Mouse (Mus musculus): ENCODE data around the gene Zfp618. TPM values are rescaled to one million over a fixed set of nuclear protein-coding genes. Genes with fewer than 3 reads are reported as not detected.
A peak's percentile ranks its signal among the peaks of the same experiment; 100 is the strongest.

Zfp618 gene
- polyA plus RNA-seq, 1 experiment from 2014 or later, result 6.7 TPM

- 94% methylated on average over 6 of the region's 6 CpGs for WGBS
These were observed 181.9 kb downstream of the Zfp618 start for GRCm38 (mm10) chr4:63147268-63147667.

GRCm38 (mm10) chr4:63151127-63151526 lies 185.8 kb downstream of the Zfp618 start:
- TF ChIP-seq CTCF (IDR thresholded peaks at IDR 0.05; ENCODE audit: low read depth) (no peak), EP300 (optimal IDR thresholded peaks at IDR 0.05) (no peak)
- Histone ChIP-seq H3K27ac (replicated peaks) (no peak overlapping the region), H3K36me3 (ENCODE audit: control insufficient read depth, insufficient read depth, low read length) (no peaks in the 10 kb centered on the region), H3K4me2 (replicated peaks; ENCODE audit: low read depth) (no peak overlapping the region), H3K4me3 (ENCODE audit: low read depth, low read length) (no peak overlapping the region), H3K4me1 (replicated peaks; ENCODE audit: control insufficient read depth, insufficient read depth) (no peaks in the 10 kb centered on the region), H3K27me3 (ENCODE audit: control insufficient read depth, insufficient read depth, low read length) (no peaks in the 10 kb centered on the region), H3K9ac (ENCODE audit: low read length) (no peak overlapping the region), H3K9me3 (ENCODE audit: control insufficient read depth, low read length) (no peaks in the 10 kb centered on the region)
- DNase-seq (ENCODE audit: low spot score) (no peak), ATAC-seq (ENCODE audit: low FRiP score, low TSS enrichment) (no peak)
- WGBS, result 91% methylated on average over 6 of the region's 6 CpGs

More at GRCm38 (mm10) chr4:63147268-63147667, 181.9 kb downstream of the Zfp618 start:
- ATAC-seq (ENCODE audit: low FRiP score, low TSS enrichment) (no peak), DNase-seq (ENCODE audit: low spot score) (no peak)
- no peak overlapping the region for H3K4me2 ChIP-seq (replicated peaks; ENCODE audit: low read depth)
- TF ChIP-seq CTCF (IDR thresholded peaks at IDR 0.05; ENCODE audit: low read depth), result peak; percentile 37
- no peak for TF ChIP-seq EP300 (optimal IDR thresholded peaks at IDR 0.05)
- no peak overlapping the region for H3K4me3 ChIP-seq (ENCODE audit: low read depth, low read length)
- H3K27ac ChIP-seq (replicated peaks), result no peak overlapping the region
- H3K36me3 ChIP-seq (ENCODE audit: control insufficient read depth, insufficient read depth, low read length), result no peaks in the 10 kb centered on the region
- no peaks in the 10 kb centered on the region for H3K9me3 ChIP-seq (ENCODE audit: control insufficient read depth, low read length)
- no peaks in the 10 kb centered on the region for H3K4me1 ChIP-seq (replicated peaks; ENCODE audit: control insufficient read depth, insufficient read depth)
- no peaks in the 10 kb centered on the region for H3K27me3 ChIP-seq (ENCODE audit: control insufficient read depth, insufficient read depth, low read length)
- no peak overlapping the region for H3K9ac ChIP-seq (ENCODE audit: low read length)

- DNase-seq (ENCODE audit: low spot score), result no peak
- ATAC-seq (ENCODE audit: low FRiP score, low TSS enrichment), result no peak
- Histone ChIP-seq H3K9me3 (ENCODE audit: control insufficient read depth, low read length) (no peaks in the 10 kb centered on the region), H3K4me1 (replicated peaks; ENCODE audit: control insufficient read depth, insufficient read depth) (no peaks in the 10 kb centered on the region), H3K27ac (replicated peaks) (no peak overlapping the region), H3K4me2 (replicated peaks; ENCODE audit: low read depth) (no peak overlapping the region), H3K9ac (ENCODE audit: low read length) (no peak overlapping the region), H3K36me3 (ENCODE audit: control insufficient read depth, insufficient read depth, low read length) (no peaks in the 10 kb centered on the region), H3K27me3 (ENCODE audit: control insufficient read depth, insufficient read depth, low read length) (no peaks in the 10 kb centered on the region), H3K4me3 (ENCODE audit: low read depth, low read length) (no peak overlapping the region)
- WGBS, result 44% methylated on average over 4 of the region's 4 CpGs
- TF ChIP-seq CTCF (IDR thresholded peaks at IDR 0.05; ENCODE audit: low read depth), result no peak
- TF ChIP-seq EP300 (optimal IDR thresholded peaks at IDR 0.05), result no peak
These were observed 188.7 kb downstream of the Zfp618 start for GRCm38 (mm10) chr4:63154028-63154427.

GRCm38 (mm10) chr4:63154699-63155098 lies 189.3 kb downstream of the Zfp618 start, which contains the start of gene Ambp:
Gene Ambp, minus strand, starts transcription at chr4:63154799.
- Histone ChIP-seq H3K36me3 (ENCODE audit: control insufficient read depth, insufficient read depth, low read length) (no peaks in the 10 kb centered on the region), H3K9ac (ENCODE audit: low read length) (no peak within 1 kb of the TSS), H3K9me3 (ENCODE audit: control insufficient read depth, low read length) (no peaks in the 10 kb centered on the region), H3K4me1 (replicated peaks; ENCODE audit: control insufficient read depth, insufficient read depth) (no peaks in the 10 kb centered on the region), H3K4me2 (replicated peaks; ENCODE audit: low read depth) (no peak within 1 kb of the TSS), H3K27ac (replicated peaks) (no peak within 1 kb of the TSS), H3K4me3 (ENCODE audit: low read depth, low read length) (no peak within 1 kb of the TSS), H3K27me3 (ENCODE audit: control insufficient read depth, insufficient read depth, low read length) (no peaks in the 10 kb centered on the region)
- WGBS, result 64% methylated on average over 5 of the region's 5 CpGs
- ATAC-seq (ENCODE audit: low FRiP score, low TSS enrichment), result no peak
- no peak for TF ChIP-seq CTCF (IDR thresholded peaks at IDR 0.05; ENCODE audit: low read depth)
- DNase-seq (ENCODE audit: low spot score), result no peak

- Histone ChIP-seq H3K27ac (replicated peaks) (no peak overlapping the region), H3K36me3 (ENCODE audit: control insufficient read depth, insufficient read depth, low read length) (no peaks in the 10 kb centered on the region), H3K9me3 (ENCODE audit: control insufficient read depth, low read length) (no peaks in the 10 kb centered on the region), H3K27me3 (ENCODE audit: control insufficient read depth, insufficient read depth, low read length) (no peaks in the 10 kb centered on the region), H3K9ac (ENCODE audit: low read length) (no peak overlapping the region), H3K4me1 (replicated peaks; ENCODE audit: control insufficient read depth, insufficient read depth) (no peaks in the 10 kb centered on the region), H3K4me3 (ENCODE audit: low read depth, low read length) (no peak overlapping the region), H3K4me2 (replicated peaks; ENCODE audit: low read depth) (no peak overlapping the region)
- ATAC-seq (ENCODE audit: low FRiP score, low TSS enrichment) (no peak), DNase-seq (ENCODE audit: low spot score) (no peak)
- WGBS, result 37% methylated on average over 2 of the region's 2 CpGs
- no peak for TF ChIP-seq CTCF (IDR thresholded peaks at IDR 0.05; ENCODE audit: low read depth)
- no peak for TF ChIP-seq EP300 (optimal IDR thresholded peaks at IDR 0.05)
These were observed 190.2 kb downstream of the Zfp618 start for GRCm38 (mm10) chr4:63155596-63155995.

GRCm38 (mm10) chr4:63156726-63157634 lies 191.6 kb downstream of the Zfp618 start:
- Histone ChIP-seq H3K36me3 (ENCODE audit: control insufficient read depth, insufficient read depth, low read length) (no peaks in the 10 kb centered on the region), H3K4me2 (replicated peaks; ENCODE audit: low read depth) (no peak overlapping the region), H3K4me1 (replicated peaks; ENCODE audit: control insufficient read depth, insufficient read depth) (no peaks in the 10 kb centered on the region), H3K27ac (replicated peaks) (0 out of 2 replicates have a peak overlapping the region, but pooled peaks have one; percentile 37), H3K27me3 (ENCODE audit: control insufficient read depth, insufficient read depth, low read length) (no peaks in the 10 kb centered on the region), H3K9me3 (ENCODE audit: control insufficient read depth, low read length) (no peaks in the 10 kb centered on the region), H3K9ac (ENCODE audit: low read length) (no peak overlapping the region), H3K4me3 (ENCODE audit: low read depth, low read length) (no peak overlapping the region)
- WGBS, result 44% methylated on average over 8 of the region's 8 CpGs
- TF ChIP-seq EP300 (optimal IDR thresholded peaks at IDR 0.05) (no peak), CTCF (IDR thresholded peaks at IDR 0.05; ENCODE audit: low read depth) (no peak)
- ATAC-seq (ENCODE audit: low FRiP score, low TSS enrichment) (peak; percentile 92), DNase-seq (ENCODE audit: low spot score) (peak; percentile 78)
